Mouse (Mus musculus) heart, adult 2 months (tissue): ENCODE measurements around the gene Lsmem1. TPM values are rescaled to one million over a fixed set of nuclear protein-coding genes. Genes with fewer than 3 reads are reported as not detected.
A peak's percentile ranks its signal among the peaks of the same experiment; 100 is the strongest.

Source experiments
- DNase-seq, 2 experiments: peaks; one replicate each; pipeline ENCODE4 v3.0.0; 2021
- H3K27ac ChIP-seq: fragments of 200-600 bp; 2 replicates; pipeline ENCODE4 v1.8.1; 2022
- H3K27me3 ChIP-seq: fragments of 200-500 bp; 2 replicates; pipeline ENCODE4 v1.6.1; 2012; ENCODE audit warnings: mild to moderate bottlenecking, low read length, inconsistent platforms, mixed read lengths; ENCODE audit not compliant: control insufficient read depth, insufficient read depth
- H3K36me3 ChIP-seq: fragments of 200-500 bp; 2 replicates; pipeline ENCODE4 v1.6.1; 2012; ENCODE audit warnings: low read length, inconsistent platforms; ENCODE audit not compliant: control insufficient read depth, insufficient read depth
- H3K4me1 ChIP-seq: fragments of 200-500 bp; 2 replicates; pipeline ENCODE4 v1.6.1; 2011; ENCODE audit warnings: low read length; ENCODE audit not compliant: control insufficient read depth, insufficient read depth
- H3K4me3 ChIP-seq: fragments of 200-600 bp; 2 replicates; pipeline ENCODE4 v1.8.1; 2022
- H3K79me2 ChIP-seq: fragments of 200-500 bp; replicated peaks from 2 replicates; pipeline ENCODE4 v1.6.1; 2012; ENCODE audit warnings: mild to moderate bottlenecking, inconsistent platforms, low read length, moderate library complexity, mixed read lengths; ENCODE audit not compliant: control insufficient read depth, insufficient read depth
- H3K9ac ChIP-seq: fragments of 200-500 bp; 2 replicates; pipeline ENCODE4 v1.6.1; 2012; ENCODE audit warnings: low read depth, mild to moderate bottlenecking, control low read depth, inconsistent platforms, low read length, mixed read lengths
- CTCF ChIP-seq: fragments of 200-600 bp; IDR thresholded peaks from 2 replicates; pipeline ENCODE4 v1.8.1; 2022; ENCODE audit warnings: antibody characterized with exemption, mild to moderate bottlenecking, moderate library complexity
- EP300 ChIP-seq: fragments of 200-500 bp; IDR thresholded peaks from 2 replicates; pipeline ENCODE4 v1.6.1; 2011; ENCODE audit warnings: low read depth, low read length, control low read depth; ENCODE audit not compliant: insufficient read depth
- POLR2A ChIP-seq: fragments of 200-500 bp; IDR thresholded peaks from 2 replicates; pipeline ENCODE4 v1.6.1; 2011; ENCODE audit warnings: mild to moderate bottlenecking, low read depth, low read length, control low read depth; ENCODE audit not compliant: insufficient read depth
- WGBS: fragments of 180-500 bp; shearing (Covaris S2); methylation state at CpG from one replicate; pipeline ENCODE4 v1.1.7; 2018; 5-methylcytosine and 5-hydroxymethylcytosine counted together
- intact Hi-C: fragments of 180-260 bp; cut with DNase I; formaldehyde crosslinking; loops from one replicate; pipeline ENCODE4 v1.15.1; 2025
- polyA plus RNA-seq: library from polyadenylated mRNA; depleted of rRNA; stranded (reverse); fragments of >200 nt; gene quantifications from 2 replicates; pipeline ENCODE4 v1.2.3, GENCODE M21; 2012
- total RNA-seq, 2 experiments: library from RNA; stranded (reverse); gene quantifications; 2 replicates each; pipeline ENCODE4 v1.2.3; 2021

Gene Lsmem1
- total and polyA plus RNA-seq, 3 experiments, result 22.2 to 45.4 (median 43.2) TPM

- intact Hi-C loops, result no loop called here
- Histone ChIP-seq H3K4me1 (peaks cover 2% of the 10 kb centered on the region), H3K9ac (no peak overlapping the region), H3K27ac (no peak overlapping the region), H3K27me3 (no peaks in the 10 kb centered on the region), H3K4me3 (no peak overlapping the region), H3K36me3 (no peaks in the 10 kb centered on the region; the same call in 1 of the 2 replicates), H3K79me2 (no peaks in the 10 kb centered on the region)
- TF ChIP-seq CTCF (no peak), POLR2A (no peak), EP300 (no peak)
- DNase-seq, result no peak
- 95% methylated on average over 5 of the region's 5 CpGs for WGBS
These were observed 45.6 kb upstream of the Lsmem1 start for GRCm38 (mm10) chr12:40244926-40245325.

DNA sequence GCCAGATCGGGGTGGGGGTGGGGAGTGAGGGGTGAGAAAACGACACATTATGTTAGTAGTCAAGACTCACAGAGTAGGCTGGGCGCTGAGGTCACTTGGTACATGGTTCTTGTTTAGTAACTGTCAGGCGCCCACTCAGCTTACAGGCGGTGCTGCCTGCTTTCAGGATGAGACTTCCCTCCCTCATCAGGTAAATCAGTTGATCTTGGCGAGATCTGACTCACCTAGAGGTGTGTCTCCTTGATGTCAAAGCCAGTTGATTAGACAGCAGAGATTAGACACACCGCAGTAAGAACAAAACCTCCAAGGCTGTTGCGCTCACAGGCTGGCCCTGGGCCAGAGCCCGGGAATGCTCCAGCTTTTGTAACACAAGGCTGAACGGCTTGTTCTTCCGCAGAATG, 44.5 kb upstream of the Lsmem1 start:
- no peaks in the 10 kb centered on the region for H3K27me3 ChIP-seq
- peaks cover 2% of the 10 kb centered on the region for H3K4me1 ChIP-seq
- peak overlapping the region; percentile 45 for H3K27ac ChIP-seq
- WGBS, result 24% methylated on average over 11 of the region's 11 CpGs
- intact Hi-C loops, result no loop called here
- DNase-seq, result peak; percentile 74
- H3K36me3 ChIP-seq, result no peaks in the 10 kb centered on the region; the same call in 1 of the 2 replicates
- H3K79me2 ChIP-seq, result no peaks in the 10 kb centered on the region
- peak overlapping the region; percentile 34 for H3K9ac ChIP-seq
- peak overlapping the region; percentile 35; the same call in 1 of the 2 replicates for H3K4me3 ChIP-seq
- no peak for TF ChIP-seq EP300
- TF ChIP-seq CTCF, result no peak
- TF ChIP-seq POLR2A, result no peak

DNA sequence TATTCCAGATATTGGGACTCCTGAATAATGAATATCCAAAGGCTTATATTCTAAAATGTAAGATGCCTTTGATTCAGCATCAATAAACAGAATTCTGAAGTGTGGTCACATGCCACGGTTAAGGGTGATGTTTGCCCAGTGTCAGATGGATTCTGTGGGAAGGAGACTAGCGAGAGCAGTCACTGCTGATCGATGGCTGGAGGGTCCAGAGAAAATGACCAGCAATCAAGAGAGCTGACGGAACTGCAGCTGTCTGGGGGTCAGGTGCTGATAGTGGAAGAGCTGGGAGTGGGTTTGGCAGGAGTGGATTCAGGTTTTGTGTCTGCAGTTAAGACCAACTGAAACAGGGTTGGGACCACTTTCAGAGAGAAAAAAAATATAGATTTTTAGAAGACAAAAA, 44.0 kb upstream of the Lsmem1 start:
- no peak overlapping the region for H3K9ac ChIP-seq
- DNase-seq, result no peak
- H3K27me3 ChIP-seq, result no peaks in the 10 kb centered on the region
- H3K36me3 ChIP-seq, result no peaks in the 10 kb centered on the region; the same call in 1 of the 2 replicates
- H3K4me1 ChIP-seq, result peaks cover 2% of the 10 kb centered on the region
- H3K79me2 ChIP-seq, result no peaks in the 10 kb centered on the region
- H3K27ac ChIP-seq, result no peak overlapping the region
- TF ChIP-seq POLR2A (no peak), EP300 (no peak), CTCF (no peak)
- intact Hi-C loops, result no loop called here
- 86% methylated on average over 4 of the region's 4 CpGs for WGBS
- H3K4me3 ChIP-seq, result no peak overlapping the region

DNA sequence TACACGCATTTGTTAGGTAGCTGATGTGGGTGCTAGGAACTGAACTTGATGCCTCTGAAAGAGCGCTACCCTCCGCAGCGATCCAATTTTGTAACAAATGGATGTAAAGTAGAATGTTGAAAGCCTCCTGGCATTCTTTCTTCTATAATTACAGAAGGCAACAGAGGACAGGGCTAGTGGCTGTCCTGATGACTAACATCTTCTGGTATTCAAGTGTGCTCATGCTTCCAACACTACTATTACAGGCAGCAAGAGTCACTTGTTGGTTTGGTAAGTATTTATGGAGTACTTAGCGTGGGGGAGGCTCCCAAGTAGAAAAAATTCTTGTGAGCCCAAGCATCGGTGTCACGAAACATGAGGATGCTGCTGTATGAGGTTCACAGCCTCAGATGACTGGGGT, 39.9 kb upstream of the Lsmem1 start:
- Histone ChIP-seq H3K36me3 (no peaks in the 10 kb centered on the region), H3K27ac (no peak overlapping the region), H3K79me2 (no peaks in the 10 kb centered on the region), H3K9ac (no peak overlapping the region), H3K27me3 (no peaks in the 10 kb centered on the region), H3K4me3 (no peak overlapping the region), H3K4me1 (peaks cover 1% of the 10 kb centered on the region; the same call in 1 of the 2 replicates)
- DNase-seq, result no peak
- intact Hi-C loops, result no loop called here
- 75% methylated on average over 7 of the region's 7 CpGs for WGBS
- TF ChIP-seq EP300 (no peak), POLR2A (no peak), CTCF (no peak)

- Histone ChIP-seq H3K4me3 (no peak overlapping the region), H3K27me3 (no peaks in the 10 kb centered on the region), H3K4me1 (no peaks in the 10 kb centered on the region), H3K79me2 (no peaks in the 10 kb centered on the region), H3K9ac (no peak overlapping the region), H3K27ac (no peak overlapping the region), H3K36me3 (no peaks in the 10 kb centered on the region)
- intact Hi-C loops, result no loop called here
- 97% methylated on average over 1 of the region's 1 CpGs for WGBS
- TF ChIP-seq CTCF, result no peak
- no peak for TF ChIP-seq EP300
- TF ChIP-seq POLR2A, result no peak
- no peak for DNase-seq
These were observed 32.9 kb upstream of the Lsmem1 start for GRCm38 (mm10) chr12:40232231-40232630.

GRCm38 (mm10) chr12:40231632-40232031, 32.3 kb upstream of the Lsmem1 start:
- no peaks in the 10 kb centered on the region for H3K36me3 ChIP-seq
- no peak overlapping the region for H3K27ac ChIP-seq
- no peak for DNase-seq
- no peak for TF ChIP-seq POLR2A
- TF ChIP-seq EP300, result no peak
- no peak for TF ChIP-seq CTCF
- intact Hi-C loops, result no loop called here
- no peak overlapping the region for H3K4me3 ChIP-seq
- no peaks in the 10 kb centered on the region for H3K27me3 ChIP-seq
- no peaks in the 10 kb centered on the region for H3K79me2 ChIP-seq
- no peaks in the 10 kb centered on the region for H3K4me1 ChIP-seq
- WGBS, result 69% methylated on average over 2 of the region's 2 CpGs
- no peak overlapping the region for H3K9ac ChIP-seq
